Mouse (Mus musculus) 3134 (cell line): ENCODE results near the gene Fam198b.

Experiments
- DNase-seq: peaks from one replicate; pipeline ENCODE4 v3.0.0-alpha.2; 2011; ENCODE audit warnings: low spot score; ENCODE audit not compliant: insufficient read length; ENCODE audit errors: extremely low read depth

Fam198b gene

DNA sequence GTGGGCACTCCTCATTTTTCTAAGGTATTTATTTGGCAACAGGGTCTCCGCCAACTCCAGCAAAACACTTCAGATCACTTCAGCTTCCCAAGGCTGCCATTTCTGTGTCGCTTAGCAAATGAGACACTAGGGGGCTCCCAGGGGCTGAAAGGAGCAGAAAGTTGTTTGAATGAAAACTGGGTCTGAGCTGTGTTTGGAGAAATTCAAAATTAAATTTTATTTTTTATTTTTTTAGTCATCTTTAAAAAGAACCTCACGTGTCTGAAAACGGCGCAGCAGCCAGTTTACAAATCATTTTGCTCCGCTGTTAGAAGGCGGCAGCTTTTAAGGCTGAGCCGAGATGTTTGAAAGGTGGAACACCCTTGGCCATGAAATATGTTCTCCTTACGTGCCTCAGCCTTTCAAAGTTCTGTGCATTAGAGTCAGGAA, 442 bp downstream of the Fam198b start:
- no peak for DNase-seq

DNA sequence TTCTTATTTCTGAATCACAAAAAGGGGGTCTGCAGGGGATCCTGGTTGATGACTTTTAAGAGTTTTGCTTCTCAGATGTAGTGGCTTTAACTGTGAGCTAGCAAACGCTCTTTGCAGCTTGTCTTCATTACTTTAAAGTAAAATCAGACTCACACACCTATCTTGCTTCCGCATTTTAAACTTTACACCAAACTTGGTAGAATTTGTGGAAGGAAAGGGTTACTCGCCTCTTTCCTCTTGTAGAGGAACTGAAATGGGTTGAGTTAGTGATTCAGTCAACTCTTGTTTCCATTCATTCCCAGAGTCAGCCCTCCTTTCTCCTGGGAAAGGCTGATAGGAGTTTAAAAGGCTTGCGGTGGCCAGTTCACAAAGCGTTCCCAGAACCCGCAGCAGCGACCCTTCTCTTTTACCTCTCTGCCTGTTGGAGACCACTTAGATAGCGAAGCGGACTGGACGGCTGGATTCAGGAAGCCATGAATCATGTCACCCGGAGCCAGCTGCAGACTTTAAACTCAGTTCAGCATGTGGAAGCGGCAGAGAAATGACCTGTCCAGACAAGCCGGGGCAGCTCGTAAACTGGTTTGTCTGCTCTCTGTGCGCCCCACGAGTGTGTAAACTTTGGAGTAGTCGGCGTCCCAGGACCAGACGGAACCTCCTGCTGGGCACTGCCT, 1.5 kb downstream of the Fam198b start:
- no peak for DNase-seq

DNA sequence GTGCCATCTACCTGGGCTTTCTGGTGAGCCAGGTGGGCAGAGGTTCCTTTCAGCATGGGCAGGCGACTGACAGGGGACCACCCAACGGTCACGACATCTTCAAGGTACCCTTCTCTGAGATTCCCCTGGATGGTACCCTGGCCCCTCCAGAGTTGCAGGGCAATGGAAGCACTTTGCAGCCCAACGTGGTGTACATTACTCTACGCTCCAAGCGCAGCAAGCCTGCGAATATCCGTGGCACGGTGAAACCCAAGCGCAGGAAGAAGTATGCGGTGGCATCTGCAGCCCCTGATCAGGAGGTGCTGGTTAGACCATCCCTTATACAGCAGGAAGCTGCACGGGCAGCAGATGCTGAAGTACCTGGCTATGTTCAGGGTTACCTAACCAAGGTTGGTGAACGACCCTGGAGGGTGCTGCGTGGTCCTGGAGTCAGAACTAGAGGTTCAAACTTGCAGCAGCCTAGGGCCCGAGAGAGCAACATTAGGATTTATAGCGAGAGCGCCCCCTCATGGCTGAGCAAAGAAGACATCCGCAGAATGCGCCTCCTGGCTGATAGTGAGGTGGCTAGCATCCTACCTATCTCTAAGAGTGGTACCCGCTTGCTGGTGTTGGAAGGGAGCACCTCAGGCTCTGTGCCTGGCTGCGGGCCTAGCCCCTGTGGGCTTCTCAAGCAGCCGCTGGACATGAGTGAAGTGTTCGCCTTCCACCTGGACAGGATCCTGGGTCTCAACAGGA, 2.2 kb downstream of the Fam198b start:
- DNase-seq, result no peak

DNA sequence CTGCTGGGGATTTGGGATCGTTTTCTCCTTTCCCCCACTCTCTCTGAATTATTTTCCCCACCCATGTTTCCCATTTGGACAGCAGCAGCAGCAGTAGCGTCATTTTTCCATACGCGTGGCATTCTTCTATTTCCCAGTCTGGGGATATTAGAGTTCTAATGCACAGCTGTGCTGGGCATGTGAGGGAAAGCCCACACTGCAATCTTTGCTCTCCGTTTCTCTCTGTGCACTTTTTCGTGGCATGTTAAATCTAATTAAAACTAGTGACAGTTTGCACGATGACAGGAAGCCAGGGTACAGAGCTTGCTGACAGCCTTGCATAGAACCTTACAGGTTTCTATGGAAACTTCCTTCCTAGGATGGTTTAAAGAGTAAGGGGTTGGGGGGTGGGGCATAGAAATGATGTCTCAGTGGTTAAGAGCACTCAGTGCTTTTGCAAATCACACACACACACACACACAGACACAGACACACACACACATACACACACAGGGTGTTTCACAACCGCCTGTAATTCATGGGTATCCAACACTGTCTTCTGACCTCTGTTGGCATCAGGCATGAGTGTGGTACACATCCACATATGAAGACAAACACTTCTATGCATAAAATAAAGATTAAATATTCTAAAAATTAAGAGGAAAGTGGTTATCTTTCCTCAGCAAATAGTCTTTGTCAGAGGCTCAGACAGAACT, 3.0 kb downstream of the Fam198b start:
- no peak for DNase-seq

DNA sequence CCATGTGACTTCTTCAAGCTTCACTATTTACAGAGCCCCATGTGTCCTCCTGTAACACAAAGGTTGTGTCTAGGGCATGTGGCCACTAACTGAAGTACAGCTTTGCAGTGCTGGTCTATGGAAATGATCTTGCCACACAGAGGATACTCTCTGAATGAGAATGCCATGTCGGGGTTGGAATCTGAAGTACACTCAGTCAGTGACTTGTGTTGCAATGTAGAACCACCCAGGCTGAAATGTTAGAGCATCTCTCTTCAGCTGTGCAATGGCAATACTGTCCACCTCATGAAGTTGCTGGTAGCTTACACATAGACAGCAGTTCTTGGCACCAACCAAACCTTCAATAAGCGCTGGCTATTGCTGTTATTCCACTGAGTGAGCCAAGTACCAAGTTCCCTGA, 3.6 kb downstream of the Fam198b start:
- DNase-seq, result no peak

DNA sequence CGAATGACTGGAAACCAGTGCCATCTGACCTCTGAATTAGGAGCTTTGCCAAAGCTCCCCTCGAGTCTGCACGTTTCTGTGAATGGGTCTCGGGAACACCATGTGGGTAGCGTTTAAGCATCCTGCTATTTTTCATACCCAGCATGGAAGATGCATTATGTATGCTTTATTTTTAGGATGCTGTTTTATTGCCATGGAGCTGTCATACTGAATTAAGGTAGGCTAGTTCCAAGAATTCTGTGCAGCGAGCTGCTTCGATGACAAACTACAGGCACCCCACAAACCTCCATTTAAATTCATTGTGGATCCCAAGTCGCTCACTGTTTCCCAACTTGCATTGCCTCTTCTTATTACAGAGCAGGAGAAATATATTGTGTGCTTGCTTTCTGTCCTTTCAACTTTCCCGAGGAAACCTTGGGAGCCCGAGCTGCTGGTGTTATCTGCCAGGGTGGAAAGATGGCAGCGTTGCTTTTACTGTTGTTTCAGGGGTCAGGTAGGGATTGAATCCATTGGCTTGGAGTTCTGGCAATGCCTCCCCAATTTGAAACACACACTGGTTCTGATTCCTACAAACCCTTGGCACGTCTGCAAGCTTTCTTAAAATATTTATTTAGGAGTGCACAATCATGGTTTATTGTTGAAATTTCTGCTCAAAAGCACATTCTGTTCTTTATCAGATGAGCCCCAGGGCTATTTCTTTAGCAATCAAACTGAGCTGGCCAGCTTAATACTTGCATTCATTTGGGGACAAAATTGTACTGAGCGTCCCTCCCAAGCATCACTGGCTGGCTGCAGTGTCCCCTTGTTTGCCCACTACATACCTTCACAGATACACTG, 13.4 kb downstream of the Fam198b start:
- no peak for DNase-seq

DNA sequence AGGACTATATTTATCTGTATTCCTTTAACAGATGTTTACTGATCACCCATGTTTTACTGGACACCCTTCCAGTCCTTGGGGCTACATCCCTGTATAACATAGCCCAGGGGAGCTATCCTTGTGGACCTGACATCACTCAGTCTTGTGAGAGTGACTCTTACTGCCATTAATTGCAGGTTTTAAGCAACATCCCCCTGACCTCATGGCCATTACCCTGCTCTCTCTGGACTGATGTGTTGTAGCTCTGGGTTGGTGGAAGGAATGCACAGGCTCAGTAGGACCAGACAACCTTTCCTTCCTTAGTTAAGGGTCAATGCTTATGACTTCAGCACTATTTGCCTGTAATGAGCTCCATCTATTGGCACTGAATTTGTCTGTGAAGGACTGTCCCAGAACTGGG, 14.2 kb downstream of the Fam198b start:
- DNase-seq, result no peak

DNA sequence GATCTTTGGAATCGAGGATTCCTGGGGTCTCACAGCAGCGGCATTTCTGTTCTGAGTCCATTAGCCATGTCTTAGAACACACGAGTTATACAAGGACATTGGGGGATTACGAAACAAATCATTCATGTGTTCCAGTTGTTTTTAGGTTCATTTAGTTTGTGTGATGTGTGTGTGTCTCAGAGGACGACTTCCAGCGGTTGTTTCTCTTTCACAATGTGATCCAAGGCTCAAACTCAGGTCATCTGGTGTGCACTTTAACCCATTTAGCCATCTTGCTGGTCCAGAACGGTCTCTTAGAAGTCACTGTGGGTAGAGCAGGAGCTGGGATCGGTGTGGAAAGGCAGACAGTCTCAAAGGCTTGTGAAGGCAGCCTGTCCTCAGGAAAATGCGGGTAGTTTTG, 15.6 kb downstream of the Fam198b start:
- no peak for DNase-seq

DNA sequence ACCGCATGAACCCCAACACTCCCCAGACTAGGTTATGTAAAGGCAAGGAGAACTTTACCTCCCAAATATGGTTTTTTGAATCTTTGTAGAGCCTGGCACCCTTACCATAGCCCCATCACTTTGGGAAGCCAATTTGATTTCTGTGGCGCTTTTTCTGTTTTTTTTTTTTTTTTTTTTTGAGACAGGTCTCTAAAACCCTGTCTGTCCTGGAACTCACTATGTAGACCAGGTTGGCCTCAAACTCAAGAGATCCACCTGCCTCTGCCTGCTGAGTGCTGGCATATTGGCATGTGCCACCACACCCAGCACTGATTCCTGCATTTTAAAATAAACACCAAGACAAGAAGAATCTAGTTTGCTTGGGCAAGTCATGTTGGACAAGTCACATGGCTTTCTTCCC, 16.2 kb downstream of the Fam198b start:
- DNase-seq, result no peak

DNA sequence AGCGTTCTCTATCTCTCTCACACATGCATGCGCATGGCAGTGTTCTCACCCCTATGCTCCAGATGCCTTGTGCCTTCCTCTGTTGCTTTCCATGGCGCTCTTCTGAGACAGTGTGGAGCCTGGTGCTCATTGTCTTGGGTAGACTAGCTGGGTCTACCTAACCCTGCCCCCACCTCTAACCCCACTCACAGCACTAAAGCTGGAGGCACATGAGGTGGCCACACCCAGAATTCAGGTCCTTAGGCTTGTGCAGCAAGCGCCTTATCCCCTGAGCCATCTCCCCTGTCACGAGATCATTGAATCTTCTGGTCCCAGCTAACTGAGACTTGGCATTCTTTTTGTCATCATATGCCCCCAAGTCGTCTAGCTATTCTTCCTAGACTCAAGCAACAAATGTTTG, 17.0 kb downstream of the Fam198b start:
- DNase-seq, result no peak

DNA sequence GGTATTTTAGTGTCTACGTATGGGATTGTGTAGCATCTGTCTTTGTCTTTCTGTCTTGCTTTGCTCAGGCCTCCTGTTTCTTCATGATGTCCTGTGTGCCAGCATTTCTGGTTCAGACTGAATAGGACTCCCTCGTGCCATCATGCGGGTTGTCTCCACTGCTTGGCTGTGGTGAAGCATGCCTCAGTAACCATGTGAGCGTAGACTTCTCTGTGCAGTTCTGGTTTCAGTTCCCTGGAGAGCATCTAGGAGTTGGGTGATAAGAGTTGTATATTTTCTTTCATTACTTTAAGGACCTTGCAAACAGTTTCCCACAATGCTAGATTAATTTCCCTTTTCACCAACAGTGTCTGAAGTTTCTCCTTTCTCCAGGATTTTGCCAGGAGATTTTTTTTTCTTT, 17.4 kb downstream of the Fam198b start:
- DNase-seq, result no peak

DNA sequence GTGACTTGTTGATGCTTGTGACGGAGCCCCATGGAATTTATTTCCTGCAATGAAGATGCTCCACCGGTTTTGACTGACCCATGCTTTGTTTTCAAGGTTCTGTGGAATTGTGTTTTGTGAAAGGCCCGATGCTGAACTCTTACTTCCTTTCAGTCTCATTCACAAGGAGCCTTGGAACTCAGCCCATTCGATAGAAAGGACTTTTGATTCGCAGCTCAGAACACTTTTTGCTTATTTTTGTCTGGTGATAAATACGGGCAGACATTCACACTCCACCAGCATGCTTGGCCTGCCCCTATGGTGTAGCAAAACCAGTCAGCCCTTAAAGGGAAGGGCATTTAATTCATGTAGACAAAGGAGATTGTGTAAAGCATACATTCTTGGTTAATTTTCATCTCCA, 19.5 kb downstream of the Fam198b start:
- DNase-seq, result no peak

DNA sequence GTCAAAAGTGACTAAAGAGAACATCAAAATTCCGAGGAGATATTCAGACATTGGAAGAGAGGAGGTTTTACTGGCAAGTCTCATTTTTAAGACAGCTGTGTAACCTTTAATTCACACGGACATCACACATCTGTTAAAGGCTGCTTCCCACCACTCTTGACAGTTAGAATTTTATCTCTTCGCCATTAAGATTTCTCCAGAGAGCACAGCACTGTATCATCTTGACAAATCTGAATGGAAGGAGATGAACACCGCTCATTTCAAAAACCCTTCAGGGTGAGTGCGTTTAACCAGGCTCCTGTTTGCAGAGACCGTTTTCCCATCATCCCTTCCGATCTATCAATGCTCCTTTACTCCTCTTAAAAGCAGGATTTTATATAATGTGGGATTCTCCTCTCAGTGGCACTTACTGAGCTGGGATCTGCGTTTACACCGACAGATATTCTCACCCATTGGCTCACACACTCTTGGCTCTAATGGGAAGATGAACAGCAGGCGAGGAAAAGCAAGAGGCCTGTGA, 20.0 kb downstream of the Fam198b start:
- no peak for DNase-seq

DNA sequence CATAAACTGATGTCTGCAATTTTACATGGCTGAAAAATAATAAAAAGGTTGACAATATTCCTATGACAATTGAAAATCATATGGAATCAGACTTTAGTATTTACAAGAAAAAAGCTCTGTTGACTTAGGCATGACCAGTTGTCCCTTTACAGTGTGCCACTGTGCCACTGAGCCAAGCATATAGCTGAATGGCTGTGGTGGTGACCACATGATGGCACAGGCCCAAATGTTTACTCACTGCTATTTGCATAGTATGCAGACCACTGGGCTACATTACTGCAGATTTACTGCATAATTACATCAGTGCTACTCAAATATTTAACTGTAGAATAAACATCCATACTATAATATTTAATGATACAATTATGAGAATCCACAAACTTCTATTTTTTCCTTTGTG, 21.1 kb downstream of the Fam198b start:
- no peak for DNase-seq

DNA sequence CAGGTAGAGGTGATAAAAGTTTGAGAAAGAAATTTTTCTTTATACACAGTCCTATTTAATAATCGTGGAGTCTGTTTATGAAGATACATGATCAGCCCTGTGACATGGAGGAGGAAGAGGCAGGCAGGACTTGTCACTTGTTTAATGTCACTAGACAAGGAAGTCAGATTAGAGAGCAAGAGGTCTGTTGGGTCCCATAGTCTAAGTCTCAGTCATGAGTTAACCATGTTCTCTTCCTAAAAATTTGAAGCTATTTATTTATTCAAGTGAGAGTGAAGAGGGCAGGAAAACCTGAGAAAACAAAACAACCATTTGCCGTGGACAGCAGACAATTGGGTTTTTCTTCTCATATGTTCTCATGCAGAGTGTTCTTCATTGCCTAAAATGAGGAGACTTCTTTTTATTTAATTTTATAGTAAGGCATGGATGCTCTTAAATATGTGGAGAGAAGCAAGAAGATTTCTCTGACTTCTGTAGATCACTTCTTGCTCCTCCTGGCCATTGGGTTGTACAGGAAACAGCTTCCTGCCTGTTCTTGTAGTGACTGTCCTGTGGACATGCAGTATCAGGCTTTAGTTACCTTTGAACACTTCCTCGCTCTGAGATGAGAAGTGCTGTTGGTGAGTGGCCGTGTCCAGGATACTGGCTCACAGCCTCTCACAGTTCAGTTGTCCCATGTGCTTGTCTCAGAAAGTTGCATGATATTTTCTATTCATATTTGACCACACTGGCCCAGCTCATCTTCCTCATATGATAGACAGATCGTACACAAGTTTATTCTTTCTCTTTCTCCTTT, 22.1 kb downstream of the Fam198b start:
- no peak for DNase-seq

DNA sequence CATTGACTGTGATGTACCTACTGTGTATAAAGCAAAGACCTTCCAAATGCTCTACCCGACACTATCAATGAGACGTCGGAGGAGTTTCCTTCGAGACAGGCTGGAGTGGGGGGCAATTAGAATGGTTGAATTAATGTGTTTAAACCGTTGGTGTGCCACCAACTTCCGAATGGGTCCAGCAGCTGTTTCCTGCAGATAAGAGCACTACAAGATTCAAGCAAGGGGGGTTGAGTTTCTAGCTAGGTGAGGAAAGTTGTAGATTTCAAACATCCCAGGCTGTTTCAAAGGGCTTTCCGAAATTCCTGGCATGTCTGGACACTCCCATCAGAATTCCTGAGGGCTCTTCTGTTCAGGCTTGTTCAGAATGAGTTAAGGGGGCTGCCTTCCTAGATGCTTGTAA, 22.9 kb downstream of the Fam198b start:
- no peak for DNase-seq

DNA sequence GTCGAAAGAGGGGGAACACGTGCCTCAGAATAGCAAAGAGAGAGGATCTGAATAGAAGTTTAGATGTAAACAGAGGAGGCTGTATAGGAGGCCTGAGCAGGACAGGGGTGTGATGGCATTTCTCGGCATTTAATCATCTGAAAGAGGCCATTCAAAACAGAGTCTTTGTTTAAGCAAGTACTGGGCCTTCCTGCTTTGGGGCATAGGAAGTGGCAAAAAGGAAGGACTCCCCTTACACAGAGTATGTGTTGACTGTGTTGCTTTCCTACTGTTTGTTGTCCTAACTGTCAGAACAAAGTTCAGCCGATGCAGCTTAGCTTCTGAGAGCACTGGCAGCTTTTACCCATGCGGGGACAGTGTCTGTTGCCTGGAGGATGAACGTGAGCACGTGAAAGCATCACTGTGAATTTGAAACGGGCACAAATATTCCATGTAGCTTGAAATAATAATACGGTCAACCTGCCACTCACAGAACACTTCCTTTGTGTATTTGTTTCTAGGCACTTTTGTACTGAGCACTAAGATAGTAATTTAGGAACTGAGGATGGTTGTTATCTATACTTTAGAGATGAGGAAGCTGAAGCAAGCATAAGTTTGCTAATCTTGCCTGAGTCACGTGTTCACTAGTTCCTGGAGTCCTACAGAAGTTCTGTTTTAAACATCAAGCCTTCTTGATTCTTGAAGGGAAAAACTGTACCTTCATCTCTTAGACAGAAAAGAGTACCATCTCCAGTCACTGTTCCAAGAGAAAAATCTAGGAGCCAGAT, 26.2 kb downstream of the Fam198b start:
- DNase-seq, result no peak

DNA sequence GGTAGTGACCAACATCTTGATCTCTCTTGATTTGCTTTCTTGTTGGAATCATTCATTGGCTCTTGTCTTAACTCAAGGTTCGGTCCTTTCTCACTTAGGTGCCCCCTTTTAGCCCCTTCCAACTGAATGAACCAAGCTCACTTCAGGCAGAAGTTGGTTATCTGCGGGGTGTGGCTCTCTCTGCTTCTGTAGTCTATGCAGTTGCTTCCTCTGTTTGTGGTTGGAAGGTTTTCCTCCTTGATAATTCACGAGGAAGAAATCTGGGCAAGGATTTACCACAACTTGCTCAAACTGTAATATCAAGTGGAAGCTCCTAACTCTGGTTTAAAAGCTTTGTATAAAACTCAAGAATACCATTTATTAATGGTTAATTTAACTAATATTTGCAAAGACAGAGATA, 26.8 kb downstream of the Fam198b start:
- no peak for DNase-seq

DNA sequence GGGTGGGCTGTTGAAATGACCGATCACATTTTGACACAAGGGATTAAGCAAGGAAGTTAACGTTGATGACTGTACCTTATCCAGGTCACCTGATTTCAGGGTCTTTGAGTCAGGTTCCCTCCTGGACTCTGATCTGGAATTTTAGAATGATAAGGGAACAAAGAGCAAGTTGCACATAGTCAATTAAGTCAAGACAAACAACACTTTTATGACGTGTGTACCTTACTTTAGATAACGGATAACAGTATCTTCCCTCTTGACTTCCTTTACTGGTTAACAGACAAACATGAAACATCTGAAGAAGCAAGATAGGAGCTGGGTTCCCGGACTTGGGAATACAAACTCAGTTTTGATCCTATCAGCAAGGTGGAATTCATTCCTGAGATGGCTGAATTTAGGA, 29.7 kb downstream of the Fam198b start:
- DNase-seq, result no peak
